Mouse (Mus musculus) lung, adult 18-20 months (tissue): ENCODE data around the gene Neurl1a.

ENCODE experiments used
- DNase-seq, 2 experiments: peaks; one replicate each; pipeline ENCODE4 v3.0.0; 2022; ENCODE audit warnings: mixed read lengths in 2 of 2

The Neurl1a gene

GRCm38 (mm10) chr19:47168793-47169412 lies 9.7 kb upstream of the Neurl1a start:
- peak; percentile 79 for DNase-seq

GRCm38 (mm10) chr19:47174515-47174914 lies 4.1 kb upstream of the Neurl1a start:
- peak in 1 of 2 experiments; percentile 17 for DNase-seq

GRCm38 (mm10) chr19:47175472-47175871 lies 3.1 kb upstream of the Neurl1a start:
- no peak for DNase-seq

GRCm38 (mm10) chr19:47176916-47177505 lies 1.6 kb upstream of the Neurl1a start:
- no peak for DNase-seq

- peak in 1 of 2 experiments; percentile 29 for DNase-seq
Measured at GRCm38 (mm10) chr19:47178001-47178400, 619 bp upstream of the Neurl1a start.

- DNase-seq = peak in 1 of 2 experiments; percentile 36
Measured at GRCm38 (mm10) chr19:47179272-47179809, 721 bp downstream of the Neurl1a start.

- no peak for DNase-seq
Measured at GRCm38 (mm10) chr19:47180011-47180410, 1.4 kb downstream of the Neurl1a start.

GRCm38 (mm10) chr19:47184221-47184620 lies 5.6 kb downstream of the Neurl1a start:
- no peak for DNase-seq

- peak; percentile 26 to 43 for DNase-seq
Measured at GRCm38 (mm10) chr19:47184736-47185135, 6.1 kb downstream of the Neurl1a start.

GRCm38 (mm10) chr19:47186514-47187275 lies 8.1 kb downstream of the Neurl1a start:
- DNase-seq = no peak

- no peak for DNase-seq
Measured at GRCm38 (mm10) chr19:47188515-47189128, 10.0 kb downstream of the Neurl1a start.

GRCm38 (mm10) chr19:47192158-47192557 lies 13.5 kb downstream of the Neurl1a start:
- DNase-seq = no peak

GRCm38 (mm10) chr19:47198671-47199350 lies 20.2 kb downstream of the Neurl1a start:
- DNase-seq = no peak

- DNase-seq = no peak
Measured at GRCm38 (mm10) chr19:47201972-47202371, 23.4 kb downstream of the Neurl1a start.

- no peak for DNase-seq
Measured at GRCm38 (mm10) chr19:47202429-47202828, 23.8 kb downstream of the Neurl1a start.

- no peak for DNase-seq
Measured at GRCm38 (mm10) chr19:47203042-47203441, 24.4 kb downstream of the Neurl1a start.

- DNase-seq = no peak
Measured at GRCm38 (mm10) chr19:47204653-47205052, 26.0 kb downstream of the Neurl1a start.

GRCm38 (mm10) chr19:47206126-47206525 lies 27.5 kb downstream of the Neurl1a start:
- DNase-seq = no peak

- DNase-seq = no peak
Measured at GRCm38 (mm10) chr19:47210432-47210831, 31.8 kb downstream of the Neurl1a start.

GRCm38 (mm10) chr19:47211609-47212312 lies 33.1 kb downstream of the Neurl1a start:
- no peak for DNase-seq

- DNase-seq = no peak
Measured at GRCm38 (mm10) chr19:47212401-47212800, 33.8 kb downstream of the Neurl1a start.

GRCm38 (mm10) chr19:47213470-47213869 lies 34.9 kb downstream of the Neurl1a start:
- DNase-seq = no peak
